Mouse (Mus musculus) forebrain, postnatal 0 days (tissue): ENCODE data around the gene Arid3b. TPM values are rescaled to one million over a fixed set of nuclear protein-coding genes. Genes with fewer than 3 reads are reported as not detected.

Experiments used
- ATAC-seq: fragments of 200-750 bp; cut with Nextera tagmentation; 2 replicates; pipeline ENCODE4 v1.8.0; 2017; ENCODE audit warnings: mild to moderate bottlenecking, moderate library complexity
- DNase-seq: peaks from one replicate; pipeline ENCODE4 v3.0.0-alpha.2; 2015
- H3K27ac ChIP-seq: fragments of 300-500 bp; sonication (generic); 2 replicates; pipeline ENCODE4 v1.5.1; 2014; ENCODE audit warnings: low read depth, mild to moderate bottlenecking, antibody characterized with exemption, low read length, moderate library complexity, mixed read lengths
- H3K27me3 ChIP-seq: fragments of 300-500 bp; sonication (generic); 2 replicates; pipeline ENCODE4 v1.6.1; 2014; ENCODE audit warnings: mild to moderate bottlenecking, low read length, mixed read lengths; ENCODE audit not compliant: insufficient read depth
- H3K36me3 ChIP-seq: fragments of 300-500 bp; sonication (generic); 2 replicates; pipeline ENCODE4 v1.6.1; 2014; ENCODE audit warnings: mild to moderate bottlenecking, moderate library complexity; ENCODE audit not compliant: insufficient read depth
- H3K4me1 ChIP-seq: fragments of 300-500 bp; sonication (generic); 2 replicates; pipeline ENCODE4 v1.6.1; 2014; ENCODE audit warnings: antibody characterized with exemption; ENCODE audit not compliant: insufficient read depth
- H3K4me2 ChIP-seq: fragments of 300-500 bp; sonication (generic); 2 replicates; pipeline ENCODE4 v1.6.1; 2014; ENCODE audit warnings: low read depth, mild to moderate bottlenecking, moderate library complexity
- H3K4me3 ChIP-seq: fragments of 300-500 bp; sonication (generic); 2 replicates; pipeline ENCODE4 v1.5.1; 2014; ENCODE audit warnings: low read depth, low read length, mixed read lengths
- H3K9ac ChIP-seq: fragments of 300-500 bp; sonication (generic); 2 replicates; pipeline ENCODE4 v1.6.1; 2014; ENCODE audit warnings: mild to moderate bottlenecking
- H3K9me3 ChIP-seq: fragments of 300-500 bp; sonication (generic); 2 replicates; pipeline ENCODE4 v1.6.1; 2016; ENCODE audit warnings: low read length
- CTCF ChIP-seq: sonication (generic); IDR thresholded peaks from 2 replicates; pipeline ENCODE4 v1.5.1; 2016; ENCODE audit warnings: antibody characterized with exemption, control low read depth, low read depth
- WGBS: fragments of 180-500 bp; shearing (Covaris S2); extraction: QIAGEN DNeasy Blood & Tissue Kit; methylation state at CpG from one replicate; pipeline ENCODE4 v1.1.7; 2014; 5-methylcytosine and 5-hydroxymethylcytosine counted together
- polyA plus RNA-seq: library from polyadenylated mRNA; unstranded; fragments of >200 nt; fragmentation: Nextera tagmentation; extraction: Ambion mirVana; gene quantifications from 2 replicates; pipeline ENCODE4 v1.2.1, GENCODE M21; 2015
- total RNA-seq: library from RNA; depleted of rRNA; stranded (reverse); fragments of >200 nt; gene quantifications from 2 replicates; pipeline ENCODE4 v1.2.3, GENCODE M21; 2014

Arid3b gene
- total and polyA plus RNA-seq, 2 experiments from 2014 or later = 3.1 to 4.7 TPM

GRCm38 (mm10) chr9:57870273-57870816 lies 33.8 kb upstream of the Arid3b start:
- TF ChIP-seq CTCF = no peak
- H3K9me3 ChIP-seq = no peaks in the 10 kb centered on the region
- H3K27me3 ChIP-seq = 0 out of 2 replicates have a peak, but pooled peaks cover 2% of the 10 kb centered on the region
- no peak overlapping the region for H3K27ac ChIP-seq
- DNase-seq = no peak
- H3K4me1 ChIP-seq = no peaks in the 10 kb centered on the region
- no peak overlapping the region for H3K9ac ChIP-seq
- no peak overlapping the region for H3K4me3 ChIP-seq
- H3K36me3 ChIP-seq = no peaks in the 10 kb centered on the region
- H3K4me2 ChIP-seq = no peak overlapping the region
- WGBS = 40% methylated on average over 2 of the region's 2 CpGs
- no peak for ATAC-seq

DNA sequence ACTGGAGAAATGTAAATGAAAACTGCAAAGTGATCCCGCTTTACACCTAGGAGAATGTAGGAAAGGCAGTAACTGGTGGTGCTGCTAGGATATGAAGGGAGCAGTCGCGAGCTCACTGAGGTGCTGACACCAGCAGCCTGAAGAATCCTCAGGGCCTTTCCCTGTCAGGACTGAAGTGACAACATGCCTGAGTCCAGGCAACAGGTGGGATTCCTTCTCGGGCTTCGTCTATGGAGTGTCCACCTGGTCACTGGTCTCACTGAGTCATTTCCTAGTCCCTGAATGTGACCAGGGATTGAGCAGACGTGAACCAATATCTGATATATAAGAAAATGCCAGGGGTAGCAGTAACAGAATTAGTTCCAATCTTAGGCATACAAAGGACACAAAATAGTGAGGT lies 32.2 kb upstream of the Arid3b start:
- no peak for TF ChIP-seq CTCF
- no peak overlapping the region for H3K4me2 ChIP-seq
- 0 out of 2 replicates have a peak, but pooled peaks cover 2% of the 10 kb centered on the region for H3K27me3 ChIP-seq
- no peak for ATAC-seq
- no peaks in the 10 kb centered on the region for H3K4me1 ChIP-seq
- no peak for DNase-seq
- WGBS = 86% methylated on average over 6 of the region's 6 CpGs
- H3K9ac ChIP-seq = no peak overlapping the region
- H3K27ac ChIP-seq = no peak overlapping the region
- no peaks in the 10 kb centered on the region for H3K36me3 ChIP-seq
- no peak overlapping the region for H3K4me3 ChIP-seq
- no peaks in the 10 kb centered on the region for H3K9me3 ChIP-seq

DNA sequence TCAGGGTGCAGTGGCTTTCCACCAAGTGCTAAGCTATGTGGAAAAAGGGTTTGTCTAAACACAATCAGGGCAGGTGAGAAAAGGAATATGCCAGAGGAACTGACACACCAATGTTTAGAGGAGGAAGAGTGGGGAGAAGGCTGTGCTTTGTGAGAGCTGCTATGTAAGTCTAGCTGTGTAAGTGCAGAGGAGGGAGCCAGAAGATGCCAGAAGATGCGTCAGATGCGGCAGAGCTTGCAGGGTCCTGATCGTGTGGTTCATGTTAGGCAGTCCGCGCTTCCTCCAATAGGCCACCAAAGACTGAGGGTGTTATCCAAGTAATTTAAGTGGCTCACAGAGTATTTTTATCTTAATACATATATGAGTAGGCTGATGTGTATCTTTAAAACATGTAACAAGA lies 31.3 kb upstream of the Arid3b start:
- no peaks in the 10 kb centered on the region for H3K4me1 ChIP-seq
- no peak for ATAC-seq
- TF ChIP-seq CTCF = no peak
- no peak overlapping the region for H3K4me2 ChIP-seq
- no peak for DNase-seq
- 0 out of 2 replicates have a peak, but pooled peaks cover 2% of the 10 kb centered on the region for H3K27me3 ChIP-seq
- WGBS = 85% methylated on average over 5 of the region's 5 CpGs
- H3K27ac ChIP-seq = no peak overlapping the region
- H3K9me3 ChIP-seq = no peaks in the 10 kb centered on the region
- H3K9ac ChIP-seq = no peak overlapping the region
- H3K4me3 ChIP-seq = no peak overlapping the region
- H3K36me3 ChIP-seq = no peaks in the 10 kb centered on the region

GRCm38 (mm10) chr9:57867236-57867635 lies 30.6 kb upstream of the Arid3b start:
- DNase-seq = peak; percentile 25
- TF ChIP-seq CTCF = no peak
- no peak; the same call in 1 of the 2 replicates for ATAC-seq
- H3K4me1 ChIP-seq = no peaks in the 10 kb centered on the region
- no peak overlapping the region for H3K4me3 ChIP-seq
- WGBS = 66% methylated on average over 4 of the region's 4 CpGs
- no peak overlapping the region for H3K4me2 ChIP-seq
- H3K9ac ChIP-seq = no peak overlapping the region
- H3K27me3 ChIP-seq = 0 out of 2 replicates have a peak, but pooled peaks cover 2% of the 10 kb centered on the region
- no peaks in the 10 kb centered on the region for H3K9me3 ChIP-seq
- H3K36me3 ChIP-seq = no peaks in the 10 kb centered on the region
- no peak overlapping the region for H3K27ac ChIP-seq

GRCm38 (mm10) chr9:57866530-57866929 lies 29.9 kb upstream of the Arid3b start:
- Histone ChIP-seq H3K27me3 (0 out of 2 replicates have a peak, but pooled peaks cover 2% of the 10 kb centered on the region), H3K27ac (no peak overlapping the region), H3K36me3 (no peaks in the 10 kb centered on the region), H3K4me2 (no peak overlapping the region), H3K4me3 (no peak overlapping the region), H3K9ac (no peak overlapping the region), H3K4me1 (0 out of 2 replicates have a peak, but pooled peaks cover 2% of the 10 kb centered on the region), H3K9me3 (no peaks in the 10 kb centered on the region)
- no peak for DNase-seq
- WGBS = 84% methylated on average over 7 of the region's 7 CpGs
- no peak for TF ChIP-seq CTCF
- ATAC-seq = no peak

GRCm38 (mm10) chr9:57864336-57864735 lies 27.7 kb upstream of the Arid3b start:
- no peak overlapping the region for H3K27ac ChIP-seq
- 0 out of 2 replicates have a peak, but pooled peaks cover 4% of the 10 kb centered on the region for H3K4me1 ChIP-seq
- H3K36me3 ChIP-seq = no peaks in the 10 kb centered on the region
- H3K9ac ChIP-seq = no peak overlapping the region
- no peaks in the 10 kb centered on the region for H3K9me3 ChIP-seq
- no peak for ATAC-seq
- H3K4me2 ChIP-seq = no peak overlapping the region
- no peak for DNase-seq
- H3K4me3 ChIP-seq = no peak overlapping the region
- 0 out of 2 replicates have a peak, but pooled peaks cover 2% of the 10 kb centered on the region for H3K27me3 ChIP-seq
- TF ChIP-seq CTCF = no peak

GRCm38 (mm10) chr9:57861951-57862471 lies 25.4 kb upstream of the Arid3b start:
- Histone ChIP-seq H3K27me3 (0 out of 2 replicates have a peak, but pooled peaks cover 2% of the 10 kb centered on the region), H3K9me3 (no peaks in the 10 kb centered on the region), H3K4me3 (no peak overlapping the region), H3K27ac (peak overlapping the region; percentile 54; the same call in 1 of the 2 replicates), H3K4me2 (peak overlapping the region; percentile 23), H3K9ac (no peak overlapping the region), H3K4me1 (0 out of 2 replicates have a peak, but pooled peaks cover 4% of the 10 kb centered on the region), H3K36me3 (no peaks in the 10 kb centered on the region)
- peak; percentile 91 for DNase-seq
- TF ChIP-seq CTCF = peak; percentile 83
- WGBS = 5% methylated on average over 9 of the region's 9 CpGs
- peak; percentile 97 for ATAC-seq
